Mouse (Mus musculus): ENCODE data around the gene Fcrl5.
A peak's percentile ranks its signal among the peaks of the same experiment; 100 is the strongest.

- TF ChIP-seq POU5F1 (IDR thresholded peaks at IDR 0.05; ENCODE audit: borderline replicate concordance, low read length) (no peak), CTCF (conservative IDR thresholded peaks at IDR 0.05; ENCODE audit: low read length) (peak; percentile 94)
These were observed 63.5 kb downstream of the Fcrl5 start for GRCm38 (mm10) chr3:87499072-87499471.

All from E14TG2a.4 (cell line).